Mouse (Mus musculus) embryonic fibroblast, embryonic 13.5 days (primary cell): ENCODE data around the gene Usp38.

Source experiments
- CTCF ChIP-seq: IDR thresholded peaks from 2 replicates; pipeline ENCODE4 v1.5.1; 2011; ENCODE audit warnings: mild to moderate bottlenecking, control low read depth, low read length, moderate library complexity, borderline replicate concordance; ENCODE audit not compliant: insufficient read depth
- POLR2A ChIP-seq: IDR thresholded peaks from 2 replicates; pipeline ENCODE4 v1.6.1; 2011; ENCODE audit warnings: low read depth, mild to moderate bottlenecking, control low read depth, low read length, moderate library complexity

GRCm38 (mm10) chr8:80981696-80982095 lies 33.0 kb downstream of the Usp38 start:
- TF ChIP-seq POLR2A (no peak), CTCF (no peak)
